In genomic region chr7:16370596-16370995, GRCm38 (mm10) we compare ENCODE assay signal across 23 mouse cellular contexts. TPM values are rescaled to one million over a fixed set of nuclear protein-coding genes. Genes with fewer than 3 reads are reported as not detected.
DNase-seq lines count a peak whose midpoint lies in the region; ATAC-seq and TF ChIP-seq lines count a peak whose summit lies in the region.
"Had no signal": no experiment of that assay in that cellular context is flagged by ENCODE, and none has a peak within 500 bp of the region (broad histone marks: within the 10 kb centered on the region; RNA-seq: fewer than 3 reads in every experiment).

No protein-coding gene starts in this region.

- no peak overlapping the region for H3K27ac ChIP-seq in kidney, postnatal 0 days
- peak overlapping the region; percentile 76; the same call in 1 of the 2 replicates for H3K27ac ChIP-seq in small intestine, adult 2 months (ENCODE audit: insufficient read depth, low read depth, low read length)
- H3K27ac ChIP-seq: embryonic facial prominence, embryonic 15.5 days; forebrain, embryonic 10.5 days; forebrain, embryonic 15.5 days; heart, embryonic 10.5 days; hindbrain, embryonic 12.5 days had no signal

- DNase-seq in kidney, adult 11 months: peak; percentile 60
- DNase-seq in kidney, postnatal 4 days: no peak
- DNase-seq in kidney, adult 9 months: peak; percentile 84
- DNase-seq in kidney, postnatal 10 days: no peak
- DNase-seq in kidney, postnatal 0 days (ENCODE audit: low spot score): no peak
- DNase-seq in MN1 (ENCODE audit: low spot score): no peak
- no peak for DNase-seq in gastrocnemius, adult 8-10 months (ENCODE audit: low spot score in 2 of 2)
- DNase-seq: adrenal gland, adult 2 months; adrenal gland, postnatal 25 days; cerebellum, adult 8-10 months; cerebellum, postnatal 14 days; embryo, embryonic 11 days; gastrocnemius, postnatal 10 days; heart, adult 18-20 months; heart, postnatal 10 days; heart, postnatal 4 days had no signal

- no peaks in the 10 kb centered on the region for H3K9me3 ChIP-seq in kidney, postnatal 0 days (replicated peaks; ENCODE audit: low read length)
- H3K9me3 ChIP-seq: embryonic facial prominence, embryonic 15.5 days; forebrain, embryonic 10.5 days; forebrain, embryonic 15.5 days; heart, embryonic 10.5 days; hindbrain, embryonic 12.5 days had no signal

- no peak for TF ChIP-seq CTCF in kidney, postnatal 0 days (IDR thresholded peaks at IDR 0.05; ENCODE audit: low read depth)
- TF ChIP-seq CTCF in small intestine, adult 2 months (IDR thresholded peaks at IDR 0.05; ENCODE audit: extremely low read depth, insufficient read length, insufficient replicate concordance, low read depth, low read length): no peak

- TF ChIP-seq POLR2A in small intestine, adult 2 months (IDR thresholded peaks at IDR 0.05; ENCODE audit: low read depth, low read length): no peak

- ATAC-seq in kidney, postnatal 0 days (replicated peaks; ENCODE audit: low FRiP score, low read depth): peak; percentile 21; the same call in 1 of the 2 replicates
- ATAC-seq: forebrain, embryonic 15.5 days had no signal

- no peak overlapping the region for H3K9ac ChIP-seq in kidney, postnatal 0 days (ENCODE audit: low read depth, low read length)
- H3K9ac ChIP-seq: embryonic facial prominence, embryonic 15.5 days; forebrain, embryonic 15.5 days; hindbrain, embryonic 12.5 days had no signal

- WGBS in kidney, postnatal 0 days: 74% methylated on average over 2 of the region's 2 CpGs
- WGBS in small intestine, adult 2 months: 35% methylated on average over 2 of the region's 2 CpGs

- H3K4me2 ChIP-seq in kidney, postnatal 0 days (ENCODE audit: low read length): no peak overlapping the region
- H3K4me2 ChIP-seq: embryonic facial prominence, embryonic 15.5 days; forebrain, embryonic 15.5 days; hindbrain, embryonic 12.5 days had no signal

- no peaks in the 10 kb centered on the region for H3K4me1 ChIP-seq in kidney, postnatal 0 days (replicated peaks; ENCODE audit: insufficient read depth, low read length)
- H3K4me1 ChIP-seq in small intestine, adult 2 months (ENCODE audit: control insufficient read depth, insufficient read depth, insufficient read length, low read length): peaks cover 18% of the 10 kb centered on the region; the same call in 1 of the 2 replicates
- H3K4me1 ChIP-seq: embryonic facial prominence, embryonic 15.5 days; heart, embryonic 10.5 days had no signal

- H3K4me3 ChIP-seq in kidney, postnatal 0 days (replicated peaks; ENCODE audit: low read depth, low read length): no peak overlapping the region
- no peak overlapping the region for H3K4me3 ChIP-seq in small intestine, adult 2 months (ENCODE audit: low read depth, low read length)
- H3K4me3 ChIP-seq: embryonic facial prominence, embryonic 15.5 days; erythroblast, embryonic 14.5 days; forebrain, embryonic 10.5 days; forebrain, embryonic 15.5 days; heart, embryonic 10.5 days; hindbrain, embryonic 12.5 days had no signal

- peaks cover 32% of the 10 kb centered on the region for H3K36me3 ChIP-seq in kidney, postnatal 0 days (ENCODE audit: insufficient read depth, low read length)
- H3K36me3 ChIP-seq in small intestine, adult 2 months (ENCODE audit: control insufficient read depth, insufficient read depth, low read length): peaks cover 32% of the 10 kb centered on the region

- no peaks in the 10 kb centered on the region for H3K27me3 ChIP-seq in kidney, postnatal 0 days (ENCODE audit: insufficient read depth, low read length)
- H3K27me3 ChIP-seq in small intestine, adult 2 months (ENCODE audit: control insufficient read depth, insufficient read depth, low read length): no peaks in the 10 kb centered on the region
- H3K27me3 ChIP-seq: embryonic facial prominence, embryonic 15.5 days; forebrain, embryonic 15.5 days; hindbrain, embryonic 12.5 days had no signal

RNA-seq across cellular contexts. Expression of gene Sae1, which starts 17.0 kb away (rescaled TPM):
- polyA plus RNA-seq in kidney, postnatal 0 days (2015; fragmentation: Nextera tagmentation; extraction: Ambion mirVana): 184 and 212 TPM in 2 replicates
- polyA plus RNA-seq in small intestine, adult 2 months (2012; rRNA removed): 9.8 and 15.0 TPM in 2 replicates
- total RNA-seq in gastrocnemius, adult 8-10 months (2022): 10 to 100 TPM; 25.0 to 30.6 (median 26.9) TPM

RNA-seq across cellular contexts. Expression of gene Zc3h4, which starts 30.1 kb away (rescaled TPM):
- 9.6 and 10.4 TPM in 2 replicates for polyA plus RNA-seq in kidney, postnatal 0 days (2015; fragmentation: Nextera tagmentation; extraction: Ambion mirVana)
- polyA plus RNA-seq in small intestine, adult 2 months (2012; rRNA removed): 23.3 and 60.6 TPM in 2 replicates
- total RNA-seq in gastrocnemius, adult 8-10 months (2022): 10 to 100 TPM; 23.1 to 28.9 (median 26.7) TPM

Comparison
In these comparisons a context has a peak if more than half of its experiments do, and no peak if none do; other contexts are left out.
1. DNase-seq: peak in kidney, adult 11 months (single experiment) and kidney, adult 9 months (single experiment); none in kidney, postnatal 4 days (0 of 2), kidney, postnatal 10 days (single experiment), kidney, postnatal 0 days (single experiment), MN1 (single experiment) and gastrocnemius, adult 8-10 months (0 of 2).
2. RNA of gene Sae1, which starts 17.0 kb away (polyA plus RNA-seq): 184 to 212 TPM in kidney, postnatal 0 days; 9.8 to 15.0 TPM in small intestine, adult 2 months; every median in the first group is over 10 times any median in the second.